Mouse (Mus musculus) right cerebral cortex, postnatal 14 days (tissue): ENCODE data around the gene Lamb3.

Source experiments
- DNase-seq: peaks from one replicate; pipeline ENCODE4 v3.0.0; 2022

Lamb3 gene

GRCm38 (mm10) chr1:193207503-193207902 is at the start of gene Lamb3:
Gene Lamb3 (plus strand): TSS chr1:193207699.
- DNase-seq: no peak

- no peak for DNase-seq
Measured at GRCm38 (mm10) chr1:193159163-193159562, 48.3 kb upstream of the Lamb3 start.

- no peak for DNase-seq
Measured at GRCm38 (mm10) chr1:193159613-193160012, 47.9 kb upstream of the Lamb3 start.

GRCm38 (mm10) chr1:193160317-193161032 is 47.0 kb upstream of the Lamb3 start:
- peak; percentile 51 for DNase-seq

- DNase-seq: no peak
Measured at GRCm38 (mm10) chr1:193167746-193168145, 39.8 kb upstream of the Lamb3 start, which contains the start of gene A130010J15Rik. Gene A130010J15Rik (plus strand): TSS chr1:193168046.

- DNase-seq: no peak
Measured at GRCm38 (mm10) chr1:193169228-193169627, 38.3 kb upstream of the Lamb3 start.

- DNase-seq: no peak
Measured at GRCm38 (mm10) chr1:193169856-193170255, 37.6 kb upstream of the Lamb3 start.

- peak; percentile 90 for DNase-seq
Measured at GRCm38 (mm10) chr1:193172991-193173809, 34.3 kb upstream of the Lamb3 start.

GRCm38 (mm10) chr1:193173810-193174129 is 33.7 kb upstream of the Lamb3 start:
- DNase-seq: no peak

GRCm38 (mm10) chr1:193174143-193174733 is 33.3 kb upstream of the Lamb3 start:
- no peak for DNase-seq

- DNase-seq: no peak
Measured at GRCm38 (mm10) chr1:193181104-193181503, 26.4 kb upstream of the Lamb3 start.

GRCm38 (mm10) chr1:193188257-193188656 is 19.2 kb upstream of the Lamb3 start:
- no peak for DNase-seq

- no peak for DNase-seq
Measured at GRCm38 (mm10) chr1:193189151-193189621, 18.3 kb upstream of the Lamb3 start.

GRCm38 (mm10) chr1:193189771-193190170 is 17.7 kb upstream of the Lamb3 start:
- no peak for DNase-seq

GRCm38 (mm10) chr1:193191675-193192283 is 15.7 kb upstream of the Lamb3 start:
- DNase-seq: no peak

- DNase-seq: no peak
Measured at GRCm38 (mm10) chr1:193194416-193195140, 12.9 kb upstream of the Lamb3 start.

GRCm38 (mm10) chr1:193195169-193195810 is 12.2 kb upstream of the Lamb3 start:
- no peak for DNase-seq

GRCm38 (mm10) chr1:193197494-193198205 is 9.8 kb upstream of the Lamb3 start:
- DNase-seq: no peak

GRCm38 (mm10) chr1:193198312-193198711 is 9.2 kb upstream of the Lamb3 start:
- DNase-seq: no peak

GRCm38 (mm10) chr1:193200640-193201382 is 6.7 kb upstream of the Lamb3 start:
- DNase-seq: no peak

- DNase-seq: no peak
Measured at GRCm38 (mm10) chr1:193201383-193201778, 6.1 kb upstream of the Lamb3 start, which contains the start of gene Traf3ip3. Gene Traf3ip3 (minus strand): TSS chr1:193201703.
